Mouse (Mus musculus): ENCODE measurements at regions not wholly inside any gene's neighbourhood (a gene's known extent, or its start where the extent isn't known, plus 50 kb on each side); places are given as distances from the start of the nearest gene placed in this dataset. TPM values are rescaled to one million over a fixed set of nuclear protein-coding genes. Genes with fewer than 3 reads are reported as not detected.

GRCm38 (mm10) chr4:81492811-81493210 lies 50.2 kb upstream of the Mpdz start:
- H3K4me2 ChIP-seq (replicated peaks; ENCODE audit: low read depth, low read length) = no peak overlapping the region
- no peaks in the 10 kb centered on the region for H3K4me1 ChIP-seq (ENCODE audit: insufficient read depth, low read depth, low read length)
- no peaks in the 10 kb centered on the region for H3K27me3 ChIP-seq (replicated peaks; ENCODE audit: insufficient read depth, low read length)
- WGBS = 87% methylated on average over 3 of the region's 3 CpGs
- H3K27ac ChIP-seq (ENCODE audit: low read length) = no peak overlapping the region
- no peak overlapping the region for H3K4me3 ChIP-seq (ENCODE audit: low read depth, low read length)
- no peak for DNase-seq (ENCODE audit: low spot score)
- ATAC-seq = no peak
- TF ChIP-seq EP300 (IDR thresholded peaks at IDR 0.05) (no peak), CTCF (IDR thresholded peaks at IDR 0.05) (no peak)
- H3K9me3 ChIP-seq (ENCODE audit: low read length) = no peaks in the 10 kb centered on the region
- H3K9ac ChIP-seq (replicated peaks; ENCODE audit: low read depth) = no peak overlapping the region
- H3K36me3 ChIP-seq (ENCODE audit: insufficient read depth, low read length) = no peaks in the 10 kb centered on the region

Small RNA genes in the stretch of these regions (microRNA-seq; reads per million reads assigned to microRNA genes)
- gene Gm22402 = not detected

All from lung, postnatal 0 days (tissue).